Mouse (Mus musculus): ENCODE data around the gene AA986860.

- no peak for TF ChIP-seq POLR2A (IDR thresholded peaks at IDR 0.05; ENCODE audit: control insufficient read depth, extremely low read depth, insufficient read depth, low read length, poor library complexity)
- TF ChIP-seq CTCF (IDR thresholded peaks at IDR 0.05; ENCODE audit: borderline replicate concordance, control insufficient read depth, extremely low read depth, insufficient read depth, low read length, poor library complexity): no peak
Observed at GRCm38 (mm10) chr1:130716513-130717290, 15.1 kb upstream of the AA986860 start.
